Mouse (Mus musculus) cerebellum, adult 9-10 months (tissue): ENCODE results near the gene Slc24a4.
"Not testable (repeated sequence)": the region's sequence is repeated elsewhere in the genome, so short reads cannot be mapped to it uniquely, and the experiment has no call there.

Experiments
- DNase-seq: peaks from one replicate; pipeline ENCODE4 v3.0.0; 2022

Gene Slc24a4

DNA sequence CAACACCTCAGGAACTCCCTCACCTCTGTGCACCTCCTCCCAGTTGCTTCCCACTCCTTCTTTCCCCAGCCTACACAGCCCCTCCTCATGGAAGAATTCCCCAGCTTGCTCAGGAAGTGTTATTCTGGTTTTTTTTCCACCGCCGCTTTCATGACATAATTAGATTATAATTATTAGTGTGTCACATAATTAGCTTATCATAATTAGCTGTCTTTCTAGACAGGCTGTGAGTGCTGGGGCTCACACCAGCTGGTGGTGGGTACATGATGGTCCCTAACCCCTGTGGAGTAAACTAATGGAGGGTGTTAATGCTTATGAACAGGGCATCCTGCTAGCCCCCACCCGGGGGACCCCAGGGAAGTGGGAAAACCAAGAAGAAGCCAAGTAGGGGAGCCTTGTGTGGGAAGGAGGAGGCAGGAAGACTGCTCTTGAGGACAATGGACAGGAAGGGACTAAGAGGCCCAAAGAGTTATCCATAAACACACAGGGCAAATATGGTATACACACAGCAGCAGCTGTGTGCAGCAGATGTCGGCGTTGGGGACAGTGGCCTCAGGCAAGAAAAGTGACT is 38.2 kb downstream of the Slc24a4 start:
- DNase-seq, result no peak

- DNase-seq, result no peak
Observed at GRCm38 (mm10) chr12:102167302-102167701, 38.8 kb downstream of the Slc24a4 start.

DNA sequence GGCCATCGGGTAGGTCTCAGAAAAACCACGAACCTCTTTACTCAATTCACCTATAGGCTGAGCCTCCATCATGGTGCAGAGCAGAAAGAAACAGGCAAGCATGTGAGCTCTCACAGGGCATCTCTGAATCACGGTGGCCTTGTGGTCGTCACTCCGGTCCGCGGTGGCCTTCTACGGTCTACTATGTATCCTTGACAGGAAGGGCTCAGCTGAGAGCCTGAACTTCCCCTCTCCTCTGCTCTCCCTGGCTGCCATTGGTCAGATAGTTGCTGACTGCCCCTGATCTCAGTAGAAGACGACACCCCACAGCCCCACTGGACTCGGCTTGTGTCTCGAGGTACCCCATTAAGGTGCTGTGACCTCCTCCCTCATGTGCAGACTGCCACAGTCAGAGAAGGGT is 44.2 kb downstream of the Slc24a4 start:
- DNase-seq, result no peak

- no peak for DNase-seq
Observed at GRCm38 (mm10) chr12:102173345-102173744, 44.8 kb downstream of the Slc24a4 start.

- no peak for DNase-seq
Observed at GRCm38 (mm10) chr12:102180371-102181074, 52.0 kb downstream of the Slc24a4 start.

DNA sequence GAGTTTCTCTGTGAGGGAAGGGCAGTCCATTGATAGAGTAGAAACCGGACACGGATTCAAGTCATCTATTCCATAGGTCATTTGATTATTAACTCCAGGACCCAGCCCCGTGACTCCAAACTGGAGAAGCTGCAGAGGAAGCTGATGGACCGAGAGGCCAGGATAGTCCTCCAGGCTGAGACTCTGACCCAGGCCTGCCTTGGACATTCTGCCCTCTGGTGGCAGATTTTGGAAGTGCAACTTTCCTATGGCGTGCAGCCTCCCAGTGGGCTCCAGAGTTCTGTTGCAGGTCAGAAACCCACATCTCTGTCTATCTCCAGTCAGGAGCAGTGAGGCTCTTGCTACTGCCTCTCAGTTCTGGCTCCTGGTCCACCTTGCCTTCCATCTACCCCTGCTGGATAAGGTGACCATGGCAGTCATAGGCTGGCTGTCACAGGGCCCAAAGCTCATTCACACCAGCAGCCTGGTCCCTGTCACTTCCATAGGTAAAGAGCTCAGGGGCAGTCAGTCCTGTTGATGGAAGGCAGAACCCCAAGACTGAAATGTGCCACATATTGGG is 53.3 kb downstream of the Slc24a4 start:
- peak; percentile 30 for DNase-seq

DNA sequence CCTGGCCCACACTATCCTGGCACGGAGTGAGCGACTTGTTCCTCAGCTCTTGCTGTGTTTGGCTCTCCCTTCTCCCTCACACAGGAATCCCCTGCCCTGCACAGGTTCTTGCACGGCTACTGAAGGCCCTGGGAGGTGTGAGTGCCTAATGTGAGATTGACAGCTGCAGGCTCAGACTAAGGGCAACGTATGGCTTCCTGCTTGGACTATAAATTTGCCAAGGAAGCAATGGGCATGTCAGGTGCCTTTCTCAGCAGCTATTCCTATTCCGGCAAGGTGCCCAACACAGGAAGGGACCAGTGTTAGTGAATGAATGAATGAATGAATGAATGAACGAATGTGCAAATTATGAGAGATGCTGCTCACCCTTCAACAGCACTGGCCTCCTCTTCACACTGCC is 54.1 kb downstream of the Slc24a4 start:
- no peak for DNase-seq

DNA sequence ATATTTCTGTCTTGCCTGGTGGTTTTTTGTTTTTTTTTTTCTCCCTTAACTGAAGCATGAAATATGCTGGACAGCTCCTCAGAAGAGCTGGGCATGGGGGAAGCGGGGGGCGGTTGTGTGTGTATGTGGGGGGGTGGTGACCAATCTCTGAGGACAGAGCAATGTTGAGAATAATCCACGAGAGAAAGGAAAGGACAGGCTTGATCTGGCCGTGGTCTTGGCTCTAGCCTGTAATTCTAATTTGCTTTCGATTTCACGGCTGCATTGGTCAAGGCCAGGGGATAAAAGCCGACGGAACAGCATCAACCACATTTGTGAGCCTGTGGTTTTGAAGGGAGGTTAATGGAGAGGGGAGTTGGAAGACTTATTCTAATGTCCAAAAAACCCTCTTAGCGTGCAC is 54.7 kb downstream of the Slc24a4 start:
- DNase-seq, result no peak

DNA sequence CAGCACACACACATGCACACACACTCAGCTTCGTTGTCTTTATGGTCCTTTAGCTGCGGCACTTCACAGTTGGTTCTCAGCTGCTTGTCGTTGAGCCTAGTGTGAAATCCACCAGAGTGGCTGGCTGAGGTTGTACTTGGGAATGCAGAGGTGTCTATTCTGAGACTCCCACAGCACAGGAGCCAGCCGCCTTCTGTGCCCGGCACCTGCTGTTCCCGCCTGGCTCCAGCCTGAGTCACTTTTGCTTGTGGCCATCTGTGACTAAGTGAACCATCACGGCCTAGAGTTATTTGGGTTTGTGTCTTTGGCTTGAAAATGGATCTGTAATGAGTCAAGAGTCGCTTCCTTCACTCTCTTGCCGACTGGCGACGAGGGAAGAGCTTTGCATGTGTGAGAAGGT is 62.3 kb downstream of the Slc24a4 start:
- peak; percentile 66 for DNase-seq

GRCm38 (mm10) chr12:102201516-102201915 is 73.0 kb downstream of the Slc24a4 start:
- no peak for DNase-seq

DNA sequence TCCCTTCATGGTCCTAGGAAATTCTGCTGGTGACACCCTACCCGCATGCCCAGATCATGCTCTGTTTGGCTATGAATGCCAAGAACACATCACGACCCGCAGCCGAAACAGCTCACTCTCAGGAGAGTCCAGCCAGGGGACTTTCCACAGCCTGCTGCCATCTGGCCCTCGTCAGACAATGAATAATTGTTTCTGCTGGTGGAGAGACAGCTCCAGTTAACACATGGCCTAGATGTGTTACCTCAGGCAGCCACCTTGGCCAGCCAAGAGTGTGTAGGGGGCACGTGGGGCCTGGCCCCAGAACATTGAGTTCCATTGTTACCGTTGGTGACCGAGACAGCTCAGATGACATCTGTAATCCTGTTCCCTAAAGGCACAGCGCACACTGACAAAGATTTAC is 74.4 kb downstream of the Slc24a4 start:
- DNase-seq, result peak; percentile 41

GRCm38 (mm10) chr12:102206471-102206870 is 77.9 kb downstream of the Slc24a4 start:
- no peak for DNase-seq

DNA sequence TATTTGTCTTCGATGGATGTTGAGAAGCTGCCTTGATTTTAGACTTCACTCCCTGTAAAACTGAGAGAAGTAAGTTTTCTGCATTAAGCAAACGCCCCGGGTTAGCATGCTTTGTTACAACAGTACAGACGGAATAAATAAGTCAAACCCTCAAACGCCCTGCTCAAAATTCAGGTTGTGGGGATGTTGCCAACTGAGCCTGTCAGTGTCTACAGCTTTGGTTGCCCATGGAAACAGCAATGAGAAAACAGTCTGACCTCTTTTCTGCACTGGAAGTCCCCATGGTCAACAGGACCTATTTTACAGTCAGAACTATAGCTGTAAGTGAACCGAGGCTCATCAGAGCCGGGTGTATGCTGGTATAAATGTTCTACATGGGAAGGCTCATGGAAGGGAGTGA is 78.7 kb downstream of the Slc24a4 start:
- DNase-seq, result no peak

- DNase-seq, result no peak
Observed at GRCm38 (mm10) chr12:102210801-102211200, 82.3 kb downstream of the Slc24a4 start.

- peak; percentile 87 for DNase-seq
Observed at GRCm38 (mm10) chr12:102223404-102223803, 94.9 kb downstream of the Slc24a4 start.

GRCm38 (mm10) chr12:102224112-102224511 is 95.6 kb downstream of the Slc24a4 start:
- DNase-seq, result not testable (repeated sequence)

- no peak for DNase-seq
Observed at GRCm38 (mm10) chr12:102225165-102225564, 96.6 kb downstream of the Slc24a4 start.

- DNase-seq, result no peak
Observed at GRCm38 (mm10) chr12:102235551-102235950, 107.0 kb downstream of the Slc24a4 start.

- no peak for DNase-seq
Observed at GRCm38 (mm10) chr12:102236317-102236716, 107.8 kb downstream of the Slc24a4 start.

GRCm38 (mm10) chr12:102242076-102242722 is 113.7 kb downstream of the Slc24a4 start:
- no peak for DNase-seq

DNA sequence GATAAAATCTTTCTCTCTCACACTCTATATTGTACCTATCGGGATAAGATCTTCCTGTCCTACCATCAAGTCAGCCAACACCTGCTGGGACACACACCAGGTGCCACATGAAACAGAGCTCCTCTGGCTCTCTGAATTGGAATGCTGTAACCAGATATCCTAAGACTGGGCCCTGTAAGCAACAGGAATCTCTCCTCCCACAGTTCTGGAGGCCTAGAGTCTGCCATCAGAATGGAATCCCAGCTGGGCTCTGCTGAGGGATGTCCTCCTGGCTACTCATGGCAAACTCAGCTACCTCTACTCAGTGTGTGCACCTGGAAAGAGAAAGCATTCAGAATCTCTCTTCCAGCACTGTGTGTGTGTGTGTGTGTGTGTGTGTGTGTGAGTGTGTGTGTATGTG is 115.4 kb downstream of the Slc24a4 start:
- no peak for DNase-seq

DNA sequence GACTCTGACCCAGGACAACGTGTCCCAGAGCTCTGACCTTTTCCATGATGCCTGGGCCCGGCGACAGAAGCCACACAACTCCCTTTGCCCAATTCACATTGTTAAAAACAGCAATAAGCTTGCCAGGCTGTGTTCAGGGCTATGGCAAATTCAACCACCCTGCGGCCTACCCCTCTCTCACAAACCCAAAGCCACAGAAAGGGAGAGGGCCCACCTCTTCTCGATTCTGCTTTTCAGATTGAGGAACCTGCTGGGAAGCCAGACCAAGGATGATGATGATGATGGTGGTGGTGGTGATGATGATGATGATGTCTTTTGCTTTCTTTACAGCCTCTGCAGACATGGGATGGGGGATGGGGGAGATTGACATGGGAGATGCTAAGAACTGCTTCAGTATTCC is 117.7 kb downstream of the Slc24a4 start:
- DNase-seq, result no peak

DNA sequence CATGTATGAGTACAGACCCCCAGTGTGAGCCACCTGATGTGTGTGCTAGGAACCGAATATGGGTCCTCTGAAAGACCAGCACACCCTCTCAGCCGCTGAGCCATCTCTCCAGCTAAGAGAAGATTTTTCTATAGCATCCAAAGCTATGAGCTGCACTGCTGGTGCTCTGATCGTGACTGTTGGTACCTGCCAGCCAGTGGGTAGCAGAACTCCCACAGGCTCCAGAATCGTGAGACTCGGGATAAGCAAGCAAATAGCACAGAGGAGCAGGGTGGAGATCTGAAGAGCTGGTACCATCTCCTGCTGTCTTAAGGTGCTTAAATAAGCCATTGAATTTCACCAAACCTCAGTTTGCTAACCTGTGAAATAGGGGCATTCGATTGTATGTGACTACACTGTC is 119.6 kb downstream of the Slc24a4 start:
- no peak for DNase-seq

DNA sequence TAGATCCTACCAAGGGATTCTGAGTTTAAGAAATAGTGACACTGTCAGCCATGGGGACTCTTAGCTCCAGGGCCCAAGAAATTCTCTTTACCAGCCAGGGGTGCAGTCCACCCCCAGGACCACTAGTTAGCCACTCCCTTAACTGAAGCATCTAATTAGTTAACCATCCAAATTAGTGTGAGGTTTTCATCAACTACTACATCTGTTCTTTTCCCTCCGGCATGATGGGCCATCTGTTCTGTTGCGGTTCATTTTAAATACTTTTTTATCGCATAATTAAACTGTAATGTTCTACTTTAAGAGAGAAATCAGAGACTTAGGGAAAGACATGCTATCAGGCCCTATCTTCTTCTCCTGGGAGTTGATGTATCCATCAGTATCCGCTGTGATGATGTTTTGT is 121.8 kb downstream of the Slc24a4 start:
- DNase-seq, result no peak
